Mouse (Mus musculus) megakaryocyte progenitor cell, adult 5-6 weeks (primary cell): ENCODE measurements at regions not wholly inside any gene's neighbourhood (a gene's known extent, or its start where the extent isn't known, plus 50 kb on each side); places are given as distances from the start of the nearest gene placed in this dataset.
"Not testable (repeated sequence)": the region's sequence is repeated elsewhere in the genome, so short reads cannot be mapped to it uniquely, and the experiment has no call there.

Experiments used
- ATAC-seq: replicated peaks from 2 replicates; pipeline ENCODE4 v1.8.0; 2016; ENCODE audit warnings: mild to moderate bottlenecking, moderate TSS enrichment, inconsistent platforms; ENCODE audit not compliant: poor library complexity

DNA sequence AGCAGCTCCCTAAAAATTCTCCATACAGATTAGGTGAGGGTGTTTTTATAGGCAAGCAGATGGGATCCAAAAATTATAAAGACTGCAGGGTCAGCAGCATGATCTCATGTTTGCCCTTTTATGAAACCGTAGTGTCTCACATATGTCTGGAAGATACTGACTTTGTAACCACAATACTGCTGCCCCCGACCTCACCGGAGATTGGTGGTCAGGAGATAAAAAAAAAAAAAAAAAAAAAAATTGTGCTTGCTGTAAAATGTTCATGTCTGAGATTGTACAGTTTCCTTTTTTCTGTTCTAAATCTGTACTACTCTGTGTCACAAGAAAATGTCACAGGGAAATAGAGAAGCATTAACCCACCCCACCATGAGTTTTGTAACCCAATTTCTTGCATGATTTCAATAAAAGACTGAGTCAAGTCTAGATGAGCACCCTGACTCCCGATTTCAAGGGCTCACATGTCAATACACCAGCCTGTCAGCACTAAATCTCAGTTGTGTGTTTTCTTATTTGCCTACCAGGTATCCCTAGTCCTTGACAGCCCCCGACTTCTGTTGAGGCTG is 169.5 kb upstream of the Ipo5 start:
- ATAC-seq: peak; percentile 57

DNA sequence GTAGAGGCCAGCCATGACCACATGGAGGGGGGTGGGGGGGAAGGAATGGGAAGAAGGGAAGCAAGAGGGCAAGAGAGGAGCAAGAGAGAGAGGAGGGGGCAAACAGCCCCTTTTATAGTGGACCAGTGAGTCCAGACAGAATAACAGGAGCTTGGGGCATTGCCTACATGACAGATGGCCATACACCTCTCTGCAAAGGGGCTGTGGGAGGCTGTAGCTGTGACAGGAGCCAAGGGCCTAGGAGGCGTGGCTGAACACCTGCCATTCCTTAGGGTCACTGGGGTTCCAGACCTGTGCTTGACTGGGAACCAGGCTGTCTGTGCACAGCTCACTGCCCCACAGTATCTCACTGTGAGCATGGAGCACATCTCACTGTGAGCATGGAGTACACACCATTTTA is 157.0 kb upstream of the Ipo5 start:
- ATAC-seq: no peak

DNA sequence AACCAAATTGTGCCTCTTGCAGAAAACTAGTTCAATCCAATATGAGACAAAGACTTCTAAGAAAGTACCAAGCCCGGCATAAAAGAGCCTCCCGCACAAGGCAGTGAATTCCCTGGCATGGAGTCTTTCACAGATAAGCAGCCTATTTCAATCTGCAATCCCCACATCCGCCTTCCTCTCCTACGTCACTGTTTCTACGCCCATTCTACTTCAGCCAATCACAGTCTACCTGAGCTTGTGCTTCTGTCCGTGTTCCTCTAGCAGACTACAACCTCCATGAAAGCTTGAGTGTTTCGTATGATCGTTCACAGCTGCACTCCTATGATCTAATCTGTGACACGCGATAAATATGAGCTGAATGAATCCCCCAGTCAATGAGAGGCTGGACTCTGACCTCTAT is 155.6 kb upstream of the Ipo5 start:
- no peak for ATAC-seq

DNA sequence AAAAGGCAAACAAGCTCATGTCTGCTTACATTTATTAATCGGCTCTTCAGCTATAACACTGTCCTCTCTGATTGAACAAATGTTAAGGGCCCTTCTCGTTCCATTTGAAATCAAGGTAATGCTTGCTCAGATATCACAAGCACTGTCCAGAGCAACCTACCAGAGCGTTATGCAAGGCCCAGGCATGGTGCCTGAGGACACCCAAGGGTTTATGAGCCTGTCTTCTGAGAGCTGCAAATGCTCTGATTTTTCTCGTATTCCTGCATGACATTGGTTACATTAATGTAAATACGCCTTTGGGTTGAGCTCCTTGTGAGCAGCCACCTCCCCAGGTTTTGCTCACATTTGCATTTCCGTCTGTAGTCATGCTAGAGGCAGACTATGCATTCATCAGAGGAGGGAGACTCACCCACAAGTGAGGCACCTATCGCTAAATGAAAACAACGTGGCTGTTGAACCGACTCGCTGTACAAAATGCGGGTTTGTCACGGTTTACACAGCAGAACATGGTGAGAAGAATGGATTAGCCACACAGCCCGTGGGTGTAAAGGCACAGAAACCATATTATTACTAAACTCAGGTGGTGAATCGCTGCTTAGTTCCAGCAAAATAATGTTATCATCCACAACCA is 152.7 kb upstream of the Ipo5 start:
- no peak for ATAC-seq

DNA sequence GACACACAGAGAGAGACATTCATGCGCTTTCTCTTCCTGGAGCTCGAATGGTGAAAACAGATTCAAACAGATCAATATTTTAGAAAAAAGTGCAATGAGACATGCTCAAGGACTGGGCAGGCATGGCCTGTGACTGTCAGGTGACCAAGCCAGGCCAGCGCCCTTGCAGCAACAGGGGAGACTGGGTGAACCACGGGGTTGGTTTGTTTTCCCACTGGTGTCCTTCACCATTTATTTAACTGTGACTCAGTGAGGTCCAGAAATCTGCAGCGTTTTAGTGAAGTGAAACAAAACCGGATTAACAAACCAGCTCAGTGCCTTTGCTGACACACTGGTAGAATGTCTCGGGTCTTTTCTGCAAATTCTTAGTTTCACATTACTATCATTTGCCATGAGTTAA is 148.9 kb upstream of the Ipo5 start:
- peak; percentile 78 for ATAC-seq

DNA sequence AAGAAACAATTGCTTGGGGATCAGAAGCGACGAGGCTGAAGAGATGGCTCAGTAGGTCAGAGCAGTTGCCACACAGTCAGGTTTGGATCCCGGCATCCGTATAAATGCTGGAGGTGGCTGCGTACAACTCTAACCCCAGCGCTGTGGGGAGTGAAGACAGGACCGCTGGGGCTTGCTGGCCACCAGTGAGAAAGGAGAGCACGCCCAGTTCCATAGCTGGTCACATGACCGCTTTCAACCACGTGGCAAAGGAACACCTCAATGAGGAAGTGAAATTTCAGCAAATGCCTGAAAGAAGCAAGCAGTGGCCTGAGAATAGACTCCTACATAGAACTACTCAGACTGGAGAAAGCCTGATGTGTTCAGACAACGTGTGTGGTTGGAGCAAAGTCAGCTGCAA is 148.3 kb upstream of the Ipo5 start:
- peak; percentile 81 for ATAC-seq

DNA sequence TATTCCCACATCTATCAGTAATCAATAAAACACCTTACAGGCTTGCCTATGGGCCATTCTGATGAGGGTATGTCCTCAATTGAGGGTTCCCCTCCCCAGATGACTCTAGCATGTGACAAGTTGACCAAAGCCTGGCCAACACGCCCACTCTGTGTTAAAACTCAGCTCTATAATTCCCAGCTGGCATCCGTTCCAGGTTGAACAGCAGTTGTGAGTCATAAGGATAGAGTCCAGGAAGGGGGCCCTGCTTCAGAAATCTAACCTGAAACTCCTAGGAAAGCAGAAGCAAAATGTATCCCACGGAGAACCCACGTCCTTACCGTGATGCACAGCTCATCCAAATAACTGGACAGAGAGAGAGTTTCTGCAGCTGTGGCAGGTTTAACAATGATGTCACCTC is 147.2 kb upstream of the Ipo5 start:
- ATAC-seq: no peak

DNA sequence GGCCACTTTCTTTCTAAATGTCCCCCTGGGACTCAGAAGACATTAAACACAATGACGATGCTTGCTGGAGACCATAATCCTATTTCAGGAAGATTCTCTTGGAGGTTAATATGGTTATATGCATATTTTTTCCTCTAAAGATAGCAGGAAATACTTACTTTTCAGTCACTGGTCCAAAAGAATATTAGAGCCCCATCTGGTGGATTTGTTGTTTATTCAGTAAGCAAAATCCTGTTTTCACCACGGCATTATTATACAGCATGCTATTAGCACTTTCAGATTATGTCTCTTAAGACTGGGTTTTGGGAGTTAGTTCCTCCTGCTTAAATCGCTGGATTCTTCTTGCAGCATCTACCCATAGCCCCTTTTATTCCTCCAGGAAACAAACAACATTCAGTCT is 146.6 kb upstream of the Ipo5 start:
- no peak for ATAC-seq

DNA sequence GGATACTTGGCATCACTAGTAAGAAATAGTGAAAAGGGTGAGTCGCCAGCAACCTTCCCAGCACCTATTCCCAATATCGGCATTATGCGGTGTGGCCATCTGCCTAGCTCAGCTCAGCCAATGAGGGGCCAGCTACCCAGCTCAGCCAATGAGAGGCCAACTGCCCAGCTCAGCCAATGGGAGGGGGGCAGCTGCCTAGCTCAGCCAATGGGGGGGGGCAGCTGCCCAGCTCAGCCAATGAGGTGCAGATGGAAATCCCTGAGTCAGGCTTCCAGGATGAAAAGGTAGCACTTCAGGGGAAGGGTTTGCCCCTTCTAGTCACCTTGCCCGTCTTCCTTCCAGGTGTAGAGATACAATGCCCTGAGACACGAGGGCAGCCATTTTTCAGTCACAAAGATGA is 144.6 kb upstream of the Ipo5 start:
- no peak for ATAC-seq

DNA sequence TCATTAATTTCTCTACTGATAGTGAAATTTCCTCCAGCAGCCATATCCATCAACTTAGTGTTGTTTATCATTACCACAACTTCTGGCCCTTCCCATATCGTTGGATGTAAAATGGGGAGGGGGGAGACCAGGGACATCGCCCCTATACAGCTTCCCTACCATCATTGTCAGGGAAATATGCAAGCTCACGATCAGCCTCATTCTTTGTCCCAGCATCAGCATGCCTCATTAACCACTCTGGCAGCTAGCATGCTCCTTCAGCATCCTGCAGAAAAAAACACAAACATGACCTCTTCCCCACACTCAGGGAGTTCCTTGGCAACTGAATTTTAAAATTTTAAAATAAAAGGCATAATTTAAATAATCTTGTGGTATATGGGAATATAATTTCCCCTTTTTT is 140.4 kb upstream of the Ipo5 start:
- no peak for ATAC-seq

DNA sequence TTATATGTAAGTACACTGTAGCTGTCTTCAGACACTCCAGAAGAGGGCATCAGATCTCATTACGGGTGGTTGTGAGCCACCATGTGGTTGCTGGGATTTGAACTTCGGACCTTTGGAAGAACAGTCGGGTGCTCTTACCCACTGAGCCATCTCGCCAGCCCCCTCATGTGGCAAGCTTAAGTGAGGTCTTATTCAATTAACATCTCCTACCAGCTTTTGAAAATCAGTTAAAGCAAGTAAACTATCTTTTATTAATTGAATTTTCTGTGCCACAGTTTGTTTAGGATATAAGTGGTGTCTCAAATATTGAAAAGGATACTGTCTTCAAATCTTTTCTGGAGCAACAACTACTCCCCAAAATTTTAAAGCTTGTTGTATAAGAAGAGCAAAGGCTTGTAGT is 138.0 kb upstream of the Ipo5 start:
- not testable (repeated sequence) for ATAC-seq

DNA sequence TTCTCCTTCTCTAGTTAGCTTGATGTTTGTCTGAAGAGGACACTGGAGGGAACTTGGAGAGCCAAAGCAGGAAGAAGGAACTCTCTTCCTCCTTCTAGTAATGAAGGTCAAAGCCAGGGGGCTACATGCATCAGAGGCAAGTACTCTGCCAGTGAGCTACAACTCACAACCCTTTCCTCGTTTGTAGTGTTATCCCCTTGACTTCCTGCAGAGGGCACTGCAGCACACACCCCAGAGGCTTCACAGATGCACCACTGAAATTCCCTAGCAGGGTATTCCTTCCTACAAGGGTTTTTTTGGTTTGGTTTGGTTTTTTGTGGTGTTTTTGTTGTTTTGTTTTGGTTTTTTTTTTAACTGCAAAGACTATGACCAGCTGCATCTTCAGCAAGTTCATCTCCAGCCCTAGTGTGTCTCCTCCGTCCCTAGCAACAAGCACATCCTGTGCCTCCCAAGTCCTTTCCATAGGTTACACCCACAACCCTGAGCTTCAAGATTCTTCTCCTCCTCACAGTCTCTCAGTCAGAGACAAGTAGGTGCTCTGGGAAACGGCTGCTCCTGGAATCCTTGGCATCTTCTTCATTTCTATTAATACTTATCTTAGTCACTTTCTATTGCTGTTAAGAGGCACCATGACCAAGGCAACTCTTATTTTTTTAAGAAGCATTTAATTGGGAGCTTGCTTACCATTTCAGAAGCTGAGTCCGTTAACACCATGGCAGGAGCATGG is 119.0 kb upstream of the Ipo5 start:
- ATAC-seq: peak; percentile 86

DNA sequence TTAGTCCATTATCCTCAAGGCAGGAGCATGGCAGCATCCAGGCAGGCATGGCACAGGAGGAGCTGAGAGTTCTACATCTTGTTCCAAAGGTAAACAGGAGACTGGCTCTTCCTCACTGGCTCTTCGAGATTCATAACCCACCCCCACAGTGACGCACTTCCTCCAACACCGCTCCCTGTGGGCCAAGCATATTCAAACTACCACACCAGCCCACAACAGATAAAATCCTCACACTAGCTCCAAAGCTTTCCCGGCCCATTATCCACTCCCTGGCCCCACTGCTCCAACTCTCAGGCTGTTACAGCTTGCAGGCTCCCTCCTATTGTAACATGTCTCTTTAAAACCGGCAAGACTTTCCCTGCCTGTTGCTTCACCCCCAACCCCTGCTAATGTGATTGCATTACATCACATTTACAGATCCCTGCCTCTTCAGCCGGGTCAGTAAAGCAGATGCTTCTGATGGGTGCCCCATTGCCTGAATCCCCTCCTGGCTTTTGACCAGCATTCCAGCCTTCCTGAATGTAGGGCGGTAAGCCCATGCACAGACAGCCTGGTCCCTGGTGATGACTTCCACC is 113.0 kb upstream of the Ipo5 start:
- ATAC-seq: peak; percentile 60

DNA sequence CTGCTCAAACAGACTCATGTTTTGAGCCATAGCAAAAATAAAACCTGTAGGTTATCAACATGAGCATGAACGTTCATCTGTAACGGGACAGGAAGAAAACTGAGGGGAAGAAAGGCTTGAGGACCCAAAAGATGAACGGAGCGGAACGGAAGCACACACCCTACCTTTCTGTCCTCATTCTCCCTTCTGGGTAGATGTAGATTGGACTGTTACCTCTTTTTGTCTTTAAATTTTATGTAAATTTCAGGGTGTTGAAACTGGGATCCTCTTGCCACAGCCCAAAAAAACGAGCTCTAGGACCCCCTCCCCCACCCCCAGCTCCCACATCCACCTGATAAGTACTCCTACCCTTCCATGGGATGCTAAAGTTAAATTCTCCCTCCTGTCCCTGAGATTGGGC is 107.8 kb upstream of the Ipo5 start:
- no peak for ATAC-seq

DNA sequence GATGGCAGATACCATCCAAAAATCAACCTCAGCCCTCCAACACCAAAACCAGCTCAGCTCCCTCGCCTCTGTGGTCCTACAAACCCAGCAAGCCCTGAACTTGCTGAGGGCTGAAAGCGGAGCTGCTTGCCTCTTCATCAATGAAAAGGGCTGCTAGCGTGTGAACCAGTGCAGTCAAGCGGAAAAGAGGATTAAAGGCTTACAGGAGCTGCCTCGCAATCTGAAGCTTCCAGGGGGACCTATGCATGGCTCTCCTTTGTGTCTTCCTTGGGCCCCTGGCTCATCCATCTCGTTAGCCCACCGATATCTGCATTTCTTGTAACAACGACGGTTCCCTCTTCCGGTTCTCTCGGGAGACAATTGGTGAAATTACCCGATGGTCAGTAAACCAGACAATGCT is 107.3 kb upstream of the Ipo5 start:
- no peak for ATAC-seq

DNA sequence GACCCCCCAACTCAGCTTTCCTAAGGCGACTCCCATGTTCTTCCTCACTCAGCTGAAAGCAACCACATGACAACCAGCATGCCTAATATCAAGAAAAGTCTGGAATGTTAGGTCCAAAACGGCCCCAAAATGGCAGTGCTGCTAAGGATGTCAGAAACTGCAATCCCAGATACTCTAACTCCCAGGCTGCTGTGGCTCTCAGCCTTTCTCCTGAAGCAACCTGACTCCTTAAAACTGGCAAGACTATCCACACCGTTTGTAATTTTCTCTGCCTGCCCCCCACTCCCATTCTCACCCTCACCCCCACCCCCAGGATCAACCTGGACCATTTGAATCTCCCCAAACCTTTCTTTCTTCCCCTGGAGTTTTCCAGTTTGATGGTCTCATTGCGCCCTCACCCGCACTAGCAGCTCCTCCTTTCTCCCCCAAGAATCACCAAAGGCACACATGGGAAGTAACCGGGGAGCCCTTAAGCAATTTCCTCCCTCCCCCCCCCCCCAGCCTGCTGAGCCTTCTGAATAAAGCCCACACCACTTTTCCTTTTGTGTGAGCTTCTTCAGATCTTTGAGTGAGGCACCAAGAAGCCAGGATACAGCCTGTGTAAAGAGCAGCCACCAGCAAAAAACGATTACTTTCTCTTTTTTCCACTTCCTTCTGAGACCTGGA is 106.7 kb upstream of the Ipo5 start:
- peak; percentile 57 for ATAC-seq

DNA sequence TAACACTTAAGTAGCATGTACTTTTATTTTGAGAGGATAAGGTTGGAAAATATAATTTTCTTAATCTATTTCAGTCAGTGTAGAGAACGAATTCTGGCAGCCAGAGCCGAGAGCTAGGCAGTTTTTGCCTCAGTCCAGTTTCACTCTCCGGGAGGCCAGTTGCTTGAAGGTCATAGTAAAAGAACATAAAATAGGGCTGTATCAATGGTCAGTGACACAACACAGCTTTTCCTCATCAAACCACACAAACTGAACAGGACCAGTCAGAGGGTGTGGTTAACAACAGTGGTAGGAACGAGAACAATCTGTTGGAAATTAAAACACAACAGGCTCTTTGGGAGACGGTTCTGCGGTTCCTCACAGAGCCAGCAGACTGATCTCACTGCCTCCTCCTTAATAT is 105.9 kb upstream of the Ipo5 start:
- ATAC-seq: peak; percentile 22; the same call in 1 of the 2 replicates

DNA sequence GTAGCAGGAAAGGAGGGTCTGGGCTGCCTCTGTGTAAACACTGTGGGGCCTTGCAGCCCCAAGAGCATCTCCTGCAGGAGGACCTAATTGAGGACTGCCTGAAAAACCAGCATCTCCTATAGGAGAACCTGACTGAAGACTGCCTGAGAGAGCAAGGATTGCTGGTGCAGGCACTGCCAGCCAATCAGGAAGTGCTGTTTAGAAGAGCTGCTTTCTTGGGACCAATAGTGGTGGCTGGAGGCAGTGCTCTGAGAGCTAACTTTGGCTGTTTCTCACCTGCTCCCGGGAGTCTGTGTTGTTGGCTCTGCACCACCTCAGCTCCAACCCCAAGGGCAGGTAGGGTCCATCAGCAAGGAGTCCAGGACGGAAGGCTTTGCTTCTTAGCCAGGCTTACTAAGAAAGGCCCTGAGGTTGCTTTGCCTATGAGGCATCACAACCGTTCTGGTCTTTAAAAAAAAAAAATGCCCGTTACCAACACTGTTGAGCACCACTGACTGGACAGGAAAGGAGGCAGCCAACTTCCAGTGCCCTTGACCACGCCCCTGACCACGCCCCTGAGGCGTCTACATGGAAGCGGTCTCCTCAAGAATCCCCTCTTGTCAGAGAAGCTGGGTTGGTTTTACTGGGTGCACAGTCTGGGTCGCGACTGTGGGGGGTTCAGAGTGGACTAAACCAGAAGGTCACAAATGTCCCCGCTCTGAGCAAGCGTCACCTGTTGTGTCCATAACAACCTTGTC is 105.0 kb upstream of the Ipo5 start:
- ATAC-seq: peak; percentile 32; the same call in 1 of the 2 replicates

DNA sequence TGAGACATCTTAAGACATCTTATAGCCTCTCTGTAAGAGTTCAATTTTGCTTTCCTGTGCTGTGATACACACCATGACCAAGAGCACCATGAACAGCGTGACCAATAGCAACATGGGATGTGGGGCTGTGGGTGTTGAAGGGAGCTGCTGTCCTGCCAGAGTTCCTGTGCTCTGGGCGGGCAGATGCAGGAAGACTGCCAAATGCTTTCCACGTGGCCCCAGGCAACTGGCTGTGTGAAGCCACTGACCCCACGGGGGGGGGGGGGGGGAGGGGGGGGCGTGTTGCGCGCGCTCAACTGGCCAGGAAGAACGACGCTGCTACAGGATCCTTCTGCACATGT is 104.5 kb upstream of the Ipo5 start:
- peak; percentile 40; the same call in 1 of the 2 replicates for ATAC-seq

DNA sequence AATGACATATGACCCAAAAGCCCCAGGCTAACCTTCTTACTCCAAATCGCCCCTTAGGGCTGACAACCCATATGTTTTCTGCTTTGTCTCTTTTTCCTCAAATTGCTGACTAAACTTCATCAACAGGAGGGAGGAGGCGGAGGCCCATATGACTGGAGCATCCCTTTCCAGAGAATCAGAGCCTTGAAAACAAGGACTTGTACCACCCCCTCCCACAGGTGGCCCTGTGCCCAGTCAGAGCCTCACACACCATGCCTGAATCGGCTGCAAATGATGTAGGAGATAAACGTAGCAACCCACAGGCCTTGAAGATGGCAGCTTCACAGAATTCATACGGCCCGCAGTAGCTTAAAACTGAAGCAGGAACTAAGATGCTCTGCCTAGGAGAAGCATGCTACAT is 101.7 kb upstream of the Ipo5 start:
- ATAC-seq: no peak

DNA sequence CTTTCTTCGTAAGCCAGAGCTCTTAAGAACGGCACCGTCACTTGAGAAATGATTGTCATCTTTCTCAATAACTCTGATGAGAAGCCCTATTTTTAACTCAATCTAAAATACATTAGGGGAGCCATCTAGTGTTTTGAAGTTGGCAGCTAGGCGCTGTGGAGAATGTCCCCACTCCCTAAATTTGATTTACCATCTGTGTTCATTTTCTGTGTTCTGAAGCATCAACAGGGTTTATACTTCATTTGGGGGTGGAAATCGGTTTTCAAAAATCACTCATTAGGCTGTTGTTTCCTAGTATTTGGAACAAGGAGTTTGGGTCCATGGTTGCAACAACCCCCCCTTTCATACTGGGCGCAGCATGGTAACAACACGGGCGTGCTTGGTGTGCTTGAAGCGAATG is 97.1 kb upstream of the Ipo5 start:
- no peak for ATAC-seq
